Mouse (Mus musculus): Measurements from ENCODE around the gene Tmem145. TPM values are rescaled to one million over a fixed set of nuclear protein-coding genes. Genes with fewer than 3 reads are reported as not detected.

The Tmem145 gene
- polyA plus RNA-seq, 1 experiment from 2014 or later, result 0.16 TPM

- Histone ChIP-seq H3K9me3 (ENCODE audit: control insufficient read depth, low read length) (no peaks in the 10 kb centered on the region), H3K9ac (ENCODE audit: low read depth, low read length) (no peak overlapping the region), H3K4me3 (ENCODE audit: low read depth, low read length) (no peak overlapping the region), H3K27ac (ENCODE audit: low read depth, low read length) (no peak overlapping the region), H3K4me2 (no peak overlapping the region), H3K27me3 (replicated peaks; ENCODE audit: control insufficient read depth, insufficient read depth, low read length) (no peaks in the 10 kb centered on the region), H3K4me1 (replicated peaks; ENCODE audit: control insufficient read depth, insufficient read depth, low read length) (no peaks in the 10 kb centered on the region), H3K36me3 (ENCODE audit: control insufficient read depth, insufficient read depth, low read length) (peaks cover 2% of the 10 kb centered on the region; the same call in 1 of the 2 replicates)
- ATAC-seq (replicated peaks; ENCODE audit: low FRiP score) (no peak), DNase-seq (ENCODE audit: low spot score) (no peak)
- 86% methylated on average over 9 of the region's 9 CpGs for WGBS
These were observed 33.4 kb downstream of the Tmem145 start for GRCm38 (mm10) chr7:25339329-25339728.

DNA sequence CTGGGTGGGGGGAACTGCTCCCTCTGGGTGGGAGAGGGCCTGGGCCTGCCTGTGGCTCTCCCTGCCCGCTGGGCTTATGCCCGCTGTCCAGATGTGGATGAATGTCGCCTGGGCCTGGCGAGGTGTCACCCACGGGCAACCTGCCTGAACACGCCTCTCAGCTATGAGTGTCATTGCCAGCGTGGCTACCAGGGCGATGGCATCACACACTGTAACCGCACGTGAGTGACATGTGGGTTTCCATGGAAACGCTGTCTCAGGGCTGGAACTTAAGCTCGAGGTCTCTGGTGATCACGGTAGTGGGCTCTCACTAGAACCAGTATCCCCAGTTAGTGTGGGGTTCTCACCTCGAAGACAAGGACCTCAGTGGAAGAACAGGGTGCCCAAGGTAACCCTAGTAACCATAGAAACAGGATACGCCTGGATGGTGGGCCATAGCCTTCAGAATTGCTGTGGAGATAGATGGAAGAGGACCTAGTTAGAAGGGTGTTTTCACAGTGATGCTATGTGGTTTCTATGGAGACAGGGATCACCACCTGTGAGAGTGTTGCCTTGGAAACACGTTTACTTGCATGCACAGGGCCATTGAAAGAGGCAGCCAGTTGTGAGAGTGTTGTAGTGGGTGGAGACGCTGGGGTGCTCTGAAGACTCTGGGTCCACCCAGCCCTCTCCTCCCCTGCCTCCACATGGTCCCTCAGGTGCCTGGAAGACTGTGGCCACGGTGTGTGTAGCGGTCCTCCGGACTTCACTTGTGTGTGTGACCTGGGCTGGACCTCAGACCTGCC is 35.3 kb downstream of the Tmem145 start:
- H3K27ac ChIP-seq (ENCODE audit: low read depth, low read length), result no peak overlapping the region
- no peak overlapping the region for H3K4me3 ChIP-seq (ENCODE audit: low read depth, low read length)
- H3K9me3 ChIP-seq (ENCODE audit: control insufficient read depth, low read length), result no peaks in the 10 kb centered on the region
- no peak overlapping the region for H3K9ac ChIP-seq (ENCODE audit: low read depth, low read length)
- WGBS, result 83% methylated on average over 20 of the region's 20 CpGs
- H3K4me1 ChIP-seq (replicated peaks; ENCODE audit: control insufficient read depth, insufficient read depth, low read length), result no peaks in the 10 kb centered on the region
- no peaks in the 10 kb centered on the region for H3K27me3 ChIP-seq (replicated peaks; ENCODE audit: control insufficient read depth, insufficient read depth, low read length)
- no peak for DNase-seq (ENCODE audit: low spot score)
- no peak overlapping the region for H3K4me2 ChIP-seq
- no peak; the same call in 1 of the 2 replicates for ATAC-seq (replicated peaks; ENCODE audit: low FRiP score)
- H3K36me3 ChIP-seq (ENCODE audit: control insufficient read depth, insufficient read depth, low read length), result no peaks in the 10 kb centered on the region

DNA sequence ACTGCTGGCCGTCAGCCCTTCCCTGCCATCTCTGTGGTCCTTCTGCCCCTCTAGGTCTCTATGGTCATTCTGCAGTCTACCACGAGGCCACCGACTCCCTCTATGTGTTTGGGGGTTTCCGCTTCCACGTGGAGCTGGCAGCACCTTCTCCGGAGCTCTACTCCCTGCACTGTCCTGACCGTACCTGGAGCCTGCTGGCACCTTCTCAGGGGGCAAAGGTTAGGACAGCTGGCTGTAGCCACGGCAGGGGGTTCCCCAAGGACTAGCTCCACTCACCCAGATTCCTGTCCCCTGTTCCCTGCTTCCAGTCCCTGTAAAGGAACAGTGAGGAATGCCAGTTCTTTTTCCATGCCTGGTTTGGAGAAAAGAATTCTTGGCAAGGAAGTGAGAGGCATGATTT is 43.0 kb downstream of the Tmem145 start:
- ATAC-seq (replicated peaks; ENCODE audit: low FRiP score), result no peak
- Histone ChIP-seq H3K4me2 (no peak overlapping the region), H3K36me3 (ENCODE audit: control insufficient read depth, insufficient read depth, low read length) (peaks cover 11% of the 10 kb centered on the region; the same call in 1 of the 2 replicates)

DNA sequence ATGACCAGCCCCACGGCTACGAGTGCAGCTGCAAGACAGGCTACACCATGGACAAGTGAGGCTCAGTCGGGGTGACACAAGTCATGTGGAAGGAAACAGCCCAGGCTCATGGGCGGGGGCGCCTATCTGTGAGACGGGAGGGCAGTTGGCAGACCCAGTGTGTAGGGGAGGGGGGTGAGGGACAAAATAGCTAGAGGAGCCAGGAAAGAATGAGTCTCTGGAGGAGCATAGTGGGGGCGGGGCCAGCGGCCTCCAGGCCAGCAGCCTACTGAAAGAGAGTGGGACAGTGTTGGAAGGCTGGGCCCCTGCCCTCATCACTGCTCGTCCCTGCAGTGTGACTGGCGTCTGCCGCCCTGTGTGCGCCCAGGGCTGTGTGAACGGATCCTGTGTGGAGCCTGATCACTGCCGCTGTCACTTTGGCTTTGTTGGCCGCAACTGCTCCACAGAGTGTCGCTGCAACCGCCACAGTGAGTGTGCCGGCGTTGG is 52.9 kb downstream of the Tmem145 start:
- no peaks in the 10 kb centered on the region for H3K9me3 ChIP-seq (ENCODE audit: control insufficient read depth, low read length)
- H3K36me3 ChIP-seq (ENCODE audit: control insufficient read depth, insufficient read depth, low read length), result peaks cover 6% of the 10 kb centered on the region; the same call in 1 of the 2 replicates
- no peak overlapping the region for H3K27ac ChIP-seq (ENCODE audit: low read depth, low read length)
- H3K4me2 ChIP-seq, result no peak overlapping the region
- WGBS, result 91% methylated on average over 19 of the region's 19 CpGs
- DNase-seq (ENCODE audit: low spot score) (no peak), ATAC-seq (replicated peaks; ENCODE audit: low FRiP score) (no peak)
- H3K27me3 ChIP-seq (replicated peaks; ENCODE audit: control insufficient read depth, insufficient read depth, low read length), result no peaks in the 10 kb centered on the region
- H3K9ac ChIP-seq (ENCODE audit: low read depth, low read length), result no peak overlapping the region
- H3K4me3 ChIP-seq (ENCODE audit: low read depth, low read length), result no peak overlapping the region
- no peaks in the 10 kb centered on the region for H3K4me1 ChIP-seq (replicated peaks; ENCODE audit: control insufficient read depth, insufficient read depth, low read length)

More for the DNA sequence above, 43.0 kb downstream of the Tmem145 start:
- DNase-seq (ENCODE audit: low spot score), result no peak
- no peak overlapping the region for H3K27ac ChIP-seq (ENCODE audit: low read depth, low read length)
- no peaks in the 10 kb centered on the region for H3K27me3 ChIP-seq (replicated peaks; ENCODE audit: control insufficient read depth, insufficient read depth, low read length)
- H3K4me3 ChIP-seq (ENCODE audit: low read depth, low read length), result no peak overlapping the region
- no peaks in the 10 kb centered on the region for H3K9me3 ChIP-seq (ENCODE audit: control insufficient read depth, low read length)
- WGBS, result 75% methylated on average over 8 of the region's 8 CpGs
- H3K4me1 ChIP-seq (replicated peaks; ENCODE audit: control insufficient read depth, insufficient read depth, low read length), result no peaks in the 10 kb centered on the region
- H3K9ac ChIP-seq (ENCODE audit: low read depth, low read length), result no peak overlapping the region

GRCm38 (mm10) chr7:25363151-25363550 is 57.2 kb downstream of the Tmem145 start:
- Histone ChIP-seq H3K4me3 (ENCODE audit: low read depth, low read length) (no peak overlapping the region), H3K9me3 (ENCODE audit: control insufficient read depth, low read length) (no peaks in the 10 kb centered on the region), H3K4me2 (no peak overlapping the region), H3K36me3 (ENCODE audit: control insufficient read depth, insufficient read depth, low read length) (peaks cover 8% of the 10 kb centered on the region; the same call in 1 of the 2 replicates), H3K27ac (ENCODE audit: low read depth, low read length) (no peak overlapping the region), H3K9ac (ENCODE audit: low read depth, low read length) (no peak overlapping the region), H3K4me1 (replicated peaks; ENCODE audit: control insufficient read depth, insufficient read depth, low read length) (peaks cover 3% of the 10 kb centered on the region; the same call in 1 of the 2 replicates), H3K27me3 (replicated peaks; ENCODE audit: control insufficient read depth, insufficient read depth, low read length) (peaks cover 31% of the 10 kb centered on the region)
- DNase-seq (ENCODE audit: low spot score) (no peak), ATAC-seq (replicated peaks; ENCODE audit: low FRiP score) (no peak)
- 84% methylated on average over 19 of the region's 19 CpGs for WGBS

DNA sequence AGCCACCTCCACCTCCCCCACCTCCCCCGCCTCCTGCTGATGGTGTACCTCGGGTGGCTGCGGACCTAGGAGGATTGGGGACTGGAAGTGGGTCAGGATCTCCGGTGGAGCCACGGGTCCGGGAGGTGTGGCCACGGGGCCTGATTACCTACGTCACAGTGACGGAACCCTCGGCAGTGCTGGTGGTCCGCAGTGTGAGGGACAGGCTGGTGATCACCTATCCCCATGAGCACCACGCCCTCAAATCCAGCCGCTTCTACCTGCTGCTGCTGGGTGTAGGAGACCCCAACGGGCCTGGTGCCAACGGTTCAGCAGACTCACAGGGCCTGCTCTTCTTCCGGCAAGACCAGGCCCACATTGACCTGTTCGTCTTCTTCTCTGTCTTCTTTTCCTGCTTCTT is 57.7 kb downstream of the Tmem145 start:
- Histone ChIP-seq H3K4me1 (replicated peaks; ENCODE audit: control insufficient read depth, insufficient read depth, low read length) (peaks cover 3% of the 10 kb centered on the region; the same call in 1 of the 2 replicates), H3K4me3 (ENCODE audit: low read depth, low read length) (no peak overlapping the region), H3K27me3 (replicated peaks; ENCODE audit: control insufficient read depth, insufficient read depth, low read length) (peaks cover 35% of the 10 kb centered on the region), H3K4me2 (no peak overlapping the region), H3K9ac (ENCODE audit: low read depth, low read length) (no peak overlapping the region), H3K27ac (ENCODE audit: low read depth, low read length) (no peak overlapping the region), H3K36me3 (ENCODE audit: control insufficient read depth, insufficient read depth, low read length) (peaks cover 7% of the 10 kb centered on the region; the same call in 1 of the 2 replicates), H3K9me3 (ENCODE audit: control insufficient read depth, low read length) (no peaks in the 10 kb centered on the region)
- ATAC-seq (replicated peaks; ENCODE audit: low FRiP score), result no peak
- no peak for DNase-seq (ENCODE audit: low spot score)
- 86% methylated on average over 17 of the region's 17 CpGs for WGBS

Other genes with a start within 250 kb of the Tmem145 start
- 3.5 and 5.3 TPM in 2 replicates for gene Grik5, start 233.8 kb upstream of the Tmem145 start, polyA plus RNA-seq (2014; fragmentation: Nextera tagmentation; extraction: Ambion mirVana)
- 22.8 and 23.1 TPM in 2 replicates for gene Zfp574, start 233.5 kb upstream of the Tmem145 start, polyA plus RNA-seq (2014; fragmentation: Nextera tagmentation; extraction: Ambion mirVana)
- gene Pou2f2, start 126.4 kb upstream of the Tmem145 start, polyA plus RNA-seq (2014; fragmentation: Nextera tagmentation; extraction: Ambion mirVana), result 2.2 and 3.2 TPM in 2 replicates
- 19.6 and 21.1 TPM in 2 replicates for gene Dedd2, start 85.5 kb upstream of the Tmem145 start, polyA plus RNA-seq (2014; fragmentation: Nextera tagmentation; extraction: Ambion mirVana)
- gene Zfp526, start 84.7 kb upstream of the Tmem145 start, polyA plus RNA-seq (2014; fragmentation: Nextera tagmentation; extraction: Ambion mirVana), result 4.0 and 4.2 TPM in 2 replicates
- gene Gsk3a, start 68.3 kb upstream of the Tmem145 start, polyA plus RNA-seq (2014; fragmentation: Nextera tagmentation; extraction: Ambion mirVana), result 11.0 and 13.0 TPM in 2 replicates
- gene Erf, start 55.3 kb upstream of the Tmem145 start, polyA plus RNA-seq (2014; fragmentation: Nextera tagmentation; extraction: Ambion mirVana), result 13.8 and 16.4 TPM in 2 replicates
- 21.6 and 25.2 TPM in 2 replicates for gene Cic, start 38.4 kb upstream of the Tmem145 start, polyA plus RNA-seq (2014; fragmentation: Nextera tagmentation; extraction: Ambion mirVana)
- 104 and 106 TPM in 2 replicates for gene Pafah1b3, start 8.1 kb upstream of the Tmem145 start, polyA plus RNA-seq (2014; fragmentation: Nextera tagmentation; extraction: Ambion mirVana)
- 0.32 and 0.68 TPM in 2 replicates for gene Prr19, start 4.7 kb upstream of the Tmem145 start, polyA plus RNA-seq (2014; fragmentation: Nextera tagmentation; extraction: Ambion mirVana)
- 5.1 and 5.5 TPM in 2 replicates for gene Megf8, start 11.1 kb downstream of the Tmem145 start, polyA plus RNA-seq (2014; fragmentation: Nextera tagmentation; extraction: Ambion mirVana)
- not detected in 2 replicates for gene Cnfn, start 63.6 kb downstream of the Tmem145 start, polyA plus RNA-seq (2014; fragmentation: Nextera tagmentation; extraction: Ambion mirVana)
- gene Lipe, start 92.6 kb downstream of the Tmem145 start, polyA plus RNA-seq (2014; fragmentation: Nextera tagmentation; extraction: Ambion mirVana), result 2.3 and 2.5 TPM in 2 replicates
- 0.38 TPM in 1 of 2 replicates, not detected in the other for gene Cxcl17, start 106.8 kb downstream of the Tmem145 start, polyA plus RNA-seq (2014; fragmentation: Nextera tagmentation; extraction: Ambion mirVana)
- gene Ceacam1, start 171.5 kb downstream of the Tmem145 start, polyA plus RNA-seq (2014; fragmentation: Nextera tagmentation; extraction: Ambion mirVana), result 2.3 and 3.6 TPM in 2 replicates
- not detected in 2 replicates for gene Ceacam2, start 233.8 kb downstream of the Tmem145 start, polyA plus RNA-seq (2014; fragmentation: Nextera tagmentation; extraction: Ambion mirVana)

All from liver, embryonic 11.5 days (tissue).